Mouse (Mus musculus) common myeloid progenitor, adult 5-6 weeks (primary cell): ENCODE measurements around the gene Eefsec. TPM values are rescaled to one million over a fixed set of nuclear protein-coding genes. Genes with fewer than 3 reads are reported as not detected.

Experiments used
- ATAC-seq: replicated peaks from 2 replicates; pipeline ENCODE4 v1.8.0; 2016; ENCODE audit warnings: low read depth, mild to moderate bottlenecking, moderate TSS enrichment, inconsistent platforms; ENCODE audit not compliant: poor library complexity, severe bottlenecking
- total RNA-seq: library from RNA; stranded (forward); fragments of 200-1000, 187-1606 nt; gene quantifications from 2 replicates; pipeline ENCODE4 v1.2.3, GENCODE M21; 2017

The Eefsec gene
- total RNA-seq, 1 experiment from 2014 or later, result 18.7 TPM

GRCm38 (mm10) chr6:88345311-88345710 is 101.0 kb downstream of the Eefsec start:
- no peak for ATAC-seq

GRCm38 (mm10) chr6:88343485-88344450 is 102.6 kb downstream of the Eefsec start:
- ATAC-seq, result no peak

- ATAC-seq, result no peak
Measured at GRCm38 (mm10) chr6:88342965-88343364, 103.4 kb downstream of the Eefsec start.

GRCm38 (mm10) chr6:88341182-88341581 is 105.2 kb downstream of the Eefsec start:
- ATAC-seq, result peak; percentile 50; the same call in 1 of the 2 replicates

- no peak for ATAC-seq
Measured at GRCm38 (mm10) chr6:88340761-88341160, 105.6 kb downstream of the Eefsec start.

GRCm38 (mm10) chr6:88329336-88329735 is 117.0 kb downstream of the Eefsec start:
- ATAC-seq, result no peak

- peak; percentile 36; the same call in 1 of the 2 replicates for ATAC-seq
Measured at GRCm38 (mm10) chr6:88321879-88322278, 124.5 kb downstream of the Eefsec start.

- no peak for ATAC-seq
Measured at GRCm38 (mm10) chr6:88321253-88321652, 125.1 kb downstream of the Eefsec start.

- no peak for ATAC-seq
Measured at GRCm38 (mm10) chr6:88319735-88320134, 126.6 kb downstream of the Eefsec start.

GRCm38 (mm10) chr6:88315295-88315694 is 131.0 kb downstream of the Eefsec start:
- no peak for ATAC-seq

- no peak for ATAC-seq
Measured at GRCm38 (mm10) chr6:88313937-88314336, 132.4 kb downstream of the Eefsec start.

- ATAC-seq, result no peak
Measured at GRCm38 (mm10) chr6:88311593-88311992, 134.7 kb downstream of the Eefsec start.

GRCm38 (mm10) chr6:88306100-88306746 is 140.1 kb downstream of the Eefsec start:
- ATAC-seq, result peak; percentile 73

- no peak for ATAC-seq
Measured at GRCm38 (mm10) chr6:88301234-88301633, 145.1 kb downstream of the Eefsec start.

- no peak for ATAC-seq
Measured at GRCm38 (mm10) chr6:88299491-88299890, 146.8 kb downstream of the Eefsec start.

- ATAC-seq, result no peak
Measured at GRCm38 (mm10) chr6:88292274-88292909, 153.9 kb downstream of the Eefsec start.

- ATAC-seq, result no peak
Measured at GRCm38 (mm10) chr6:88290129-88290766, 156.1 kb downstream of the Eefsec start.

- ATAC-seq, result no peak
Measured at GRCm38 (mm10) chr6:88278141-88278540, 168.2 kb downstream of the Eefsec start.

- no peak for ATAC-seq
Measured at GRCm38 (mm10) chr6:88277242-88277641, 169.1 kb downstream of the Eefsec start.

GRCm38 (mm10) chr6:88276221-88276620 is 170.1 kb downstream of the Eefsec start:
- ATAC-seq, result no peak
